Mouse (Mus musculus): Measurements from ENCODE around the gene St13.

GRCm38 (mm10) chr15:81408199-81408598 is 8.3 kb upstream of the St13 start, which contains the start of gene Dnajb7:
- TF ChIP-seq CTCF (IDR thresholded peaks at IDR 0.05; ENCODE audit: borderline replicate concordance, insufficient read depth, low read depth, low read length) = no peak
- no peak for TF ChIP-seq POLR2A (IDR thresholded peaks at IDR 0.05; ENCODE audit: borderline replicate concordance, insufficient read depth, low read length)
